Mouse (Mus musculus) hindbrain, embryonic 10.5 days (tissue): ENCODE data around the gene Grin3b. TPM values are rescaled to one million over a fixed set of nuclear protein-coding genes. Genes with fewer than 3 reads are reported as not detected.
A peak's percentile ranks its signal among the peaks of the same experiment; 100 is the strongest.

Experiments used
- DNase-seq: peaks from one replicate; pipeline ENCODE4 v3.0.0-alpha.2; 2017; ENCODE audit warnings: low spot score
- H3K27ac ChIP-seq: fragments of 300-500 bp; sonication (generic); 2 replicates; pipeline ENCODE4 v1.5.1; 2016; ENCODE audit warnings: mild to moderate bottlenecking, moderate library complexity
- H3K27me3 ChIP-seq: fragments of 300-500 bp; sonication (generic); 2 replicates; pipeline ENCODE4 v1.6.1; 2016; ENCODE audit warnings: mild to moderate bottlenecking; ENCODE audit not compliant: poor library complexity, insufficient read depth, severe bottlenecking
- H3K36me3 ChIP-seq: fragments of 300-500 bp; sonication (generic); 2 replicates; pipeline ENCODE4 v1.6.1; 2016; ENCODE audit warnings: mild to moderate bottlenecking, moderate library complexity
- H3K4me1 ChIP-seq: fragments of 300-500 bp; sonication (generic); replicated peaks from 2 replicates; pipeline ENCODE4 v1.6.1; 2016; ENCODE audit warnings: mild to moderate bottlenecking
- H3K4me3 ChIP-seq: fragments of 300-500 bp; sonication (generic); 2 replicates; pipeline ENCODE4 v1.5.1; 2016; ENCODE audit warnings: mild to moderate bottlenecking, moderate library complexity
- H3K9me3 ChIP-seq: fragments of 300-500 bp; sonication (generic); 2 replicates; pipeline ENCODE4 v1.6.1; 2016; ENCODE audit warnings: mild to moderate bottlenecking, moderate library complexity
- WGBS: fragments of 180-500 bp; shearing (Covaris S2); methylation state at CpG from one replicate; pipeline ENCODE4 v1.1.7; 2016; 5-methylcytosine and 5-hydroxymethylcytosine counted together
- polyA plus RNA-seq: library from polyadenylated mRNA; unstranded; fragments of >200 nt; fragmentation: Nextera tagmentation; extraction: Ambion mirVana; gene quantifications from 2 replicates; pipeline ENCODE4 v1.2.1, GENCODE M21; 2016

The Grin3b gene
- polyA plus RNA-seq, result 0.35 TPM in 2 replicates

DNA sequence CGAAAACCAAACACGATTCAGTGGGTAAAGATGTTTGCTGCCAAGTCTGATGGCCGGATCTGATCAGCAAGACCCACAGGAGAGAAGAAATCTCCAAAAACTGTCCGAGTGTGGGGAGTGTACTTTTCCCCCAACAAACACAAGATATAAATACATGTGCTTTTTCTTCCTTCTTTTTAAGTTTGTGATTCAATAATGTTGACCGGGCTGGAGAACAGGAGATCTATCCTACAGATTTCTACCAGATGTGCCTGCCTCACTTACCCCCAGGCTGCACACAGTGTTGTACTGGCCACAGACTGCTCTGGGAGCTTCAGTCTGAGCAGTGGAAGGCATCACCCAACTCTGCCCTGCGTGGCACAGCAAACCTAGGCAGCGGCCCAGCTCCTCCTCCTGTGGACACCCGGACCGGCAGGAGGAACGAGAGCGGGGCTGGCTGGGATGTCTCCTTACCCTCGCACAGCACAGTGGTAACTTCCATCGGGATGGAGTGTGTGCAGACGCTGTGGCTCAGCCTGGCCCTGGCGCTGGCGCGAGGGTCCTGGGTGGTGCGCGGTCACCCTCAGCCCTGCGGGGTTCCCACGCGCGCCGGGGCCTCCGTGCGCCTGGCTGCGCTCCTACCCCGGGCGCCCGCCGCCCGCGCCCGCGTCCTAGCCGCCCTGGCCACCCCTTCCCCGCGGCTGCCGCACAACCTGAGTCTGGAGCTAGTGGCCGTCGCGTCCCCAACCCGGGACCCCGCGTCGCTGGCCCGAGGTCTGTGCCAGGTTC lies at the start of gene Grin3b:
Grin3b (plus strand) TSS at position 301 of the 768 bp plus-strand sequence.
- H3K4me1 ChIP-seq, result peaks cover 10% of the 10 kb centered on the region
- no peak for DNase-seq
- peak within 1 kb of the TSS; percentile 46 for H3K4me3 ChIP-seq
- peak within 1 kb of the TSS; percentile 35; the same call in 1 of the 2 replicates for H3K27ac ChIP-seq
- 8% methylated on average over 47 of the region's 47 CpGs for WGBS
- H3K27me3 ChIP-seq, result peaks cover 66% of the 10 kb centered on the region
- H3K9me3 ChIP-seq, result no peaks in the 10 kb centered on the region
- H3K36me3 ChIP-seq, result peaks cover 50% of the 10 kb centered on the region

DNA sequence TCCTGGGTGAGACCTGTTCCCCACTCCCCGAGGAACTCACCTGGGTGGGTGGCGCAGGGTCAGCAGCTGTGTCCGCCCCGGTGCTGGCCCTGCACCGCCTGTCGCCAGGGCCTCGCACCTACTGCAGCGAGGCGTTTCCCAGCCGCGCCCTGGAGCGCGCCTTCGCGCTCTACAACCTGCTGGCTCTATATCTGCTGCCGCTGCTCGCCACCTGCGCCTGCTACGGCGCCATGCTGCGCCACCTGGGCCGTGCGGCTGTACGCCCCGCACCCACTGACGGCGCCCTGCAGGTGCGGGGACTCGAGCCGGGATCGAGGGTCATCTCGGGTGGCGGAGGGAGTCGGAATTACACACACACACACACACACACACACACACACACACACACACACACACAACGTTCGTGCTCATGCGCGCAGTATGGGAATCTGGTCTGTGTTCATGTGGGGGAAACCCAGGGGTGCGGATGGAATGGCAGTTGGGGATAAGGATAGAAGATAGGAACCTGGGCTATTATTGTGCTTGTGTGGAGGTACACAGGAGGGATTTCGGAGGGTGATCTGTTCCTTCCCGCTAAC lies 49.5 kb upstream of the Grin3b start, which contains the start of gene R3hdm4:
R3hdm4 (minus strand) TSS at position 251 of the 578 bp plus-strand sequence.
- WGBS, result 4% methylated on average over 41 of the region's 41 CpGs
- DNase-seq, result no peak
- H3K4me3 ChIP-seq, result peak within 1 kb of the TSS; percentile 44
- H3K27me3 ChIP-seq, result peaks cover 79% of the 10 kb centered on the region
- no peaks in the 10 kb centered on the region for H3K9me3 ChIP-seq
- peaks cover 62% of the 10 kb centered on the region for H3K4me1 ChIP-seq
- peak within 1 kb of the TSS; percentile 53 for H3K27ac ChIP-seq
- H3K36me3 ChIP-seq, result no peaks in the 10 kb centered on the region

DNA sequence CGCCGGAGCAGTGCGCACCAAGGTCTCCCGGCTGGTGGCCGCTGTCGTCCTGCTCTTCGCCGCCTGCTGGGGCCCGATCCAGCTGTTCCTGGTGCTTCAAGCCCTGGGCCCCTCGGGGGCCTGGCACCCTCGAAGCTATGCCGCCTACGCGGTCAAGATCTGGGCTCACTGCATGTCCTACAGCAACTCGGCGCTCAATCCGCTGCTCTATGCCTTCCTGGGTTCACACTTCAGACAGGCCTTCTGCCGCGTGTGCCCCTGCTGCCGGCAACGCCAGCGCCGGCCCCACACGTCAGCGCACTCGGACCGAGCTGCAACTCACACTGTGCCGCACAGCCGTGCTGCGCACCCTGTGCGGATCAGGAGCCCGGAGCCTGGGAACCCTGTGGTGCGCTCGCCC lies 48.9 kb upstream of the Grin3b start:
- Histone ChIP-seq H3K27me3 (peaks cover 84% of the 10 kb centered on the region), H3K9me3 (no peaks in the 10 kb centered on the region), H3K4me1 (peaks cover 62% of the 10 kb centered on the region), H3K27ac (no peak overlapping the region), H3K4me3 (peak overlapping the region; percentile 44), H3K36me3 (no peaks in the 10 kb centered on the region)
- WGBS, result 2% methylated on average over 34 of the region's 34 CpGs
- no peak for DNase-seq

DNA sequence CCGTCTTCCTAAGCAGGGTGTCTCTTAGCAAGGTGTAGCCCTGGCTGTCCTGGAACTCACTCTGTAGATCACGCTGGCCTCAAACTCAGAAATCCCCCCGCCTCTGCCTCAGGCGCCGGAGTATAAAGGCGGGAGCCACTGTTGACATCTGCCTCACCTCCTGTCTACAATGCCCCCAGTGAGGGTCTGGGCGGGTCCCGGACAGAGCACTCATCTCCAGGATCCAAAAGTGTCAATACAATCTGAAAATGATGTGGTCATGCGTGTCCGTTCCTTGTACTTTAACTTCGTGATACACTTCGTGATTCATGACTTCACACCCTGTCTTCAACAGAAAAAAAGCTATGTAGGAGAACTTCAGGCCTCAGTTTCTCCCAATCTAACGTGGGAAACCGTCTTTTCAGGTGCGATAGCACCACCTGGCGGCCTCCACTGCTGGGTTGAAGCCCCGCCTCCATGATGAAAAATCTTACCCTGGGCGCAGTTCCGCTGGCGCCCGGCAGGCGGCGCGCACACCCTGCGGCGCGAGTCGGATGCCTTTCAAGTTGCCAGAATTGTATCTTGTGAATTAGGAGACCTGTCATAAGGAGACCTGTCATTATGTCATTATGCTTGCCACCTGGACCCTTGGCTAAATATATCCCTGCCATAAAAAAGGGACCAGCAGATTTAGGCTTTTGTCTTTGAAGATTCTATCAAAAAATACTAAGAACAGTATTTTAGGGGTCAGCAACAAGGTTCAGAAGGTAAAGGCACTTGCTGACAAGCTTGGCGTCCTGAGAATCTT lies 45.3 kb upstream of the Grin3b start:
- DNase-seq, result peak; percentile 90
- H3K4me3 ChIP-seq, result peak overlapping the region; percentile 18; the same call in 1 of the 2 replicates
- no peaks in the 10 kb centered on the region for H3K9me3 ChIP-seq
- peaks cover under 1% of the 10 kb centered on the region; the same call in 1 of the 2 replicates for H3K36me3 ChIP-seq
- 10% methylated on average over 29 of the region's 29 CpGs for WGBS
- peaks cover 58% of the 10 kb centered on the region for H3K27me3 ChIP-seq
- peaks cover 65% of the 10 kb centered on the region for H3K4me1 ChIP-seq
- H3K27ac ChIP-seq, result no peak overlapping the region

DNA sequence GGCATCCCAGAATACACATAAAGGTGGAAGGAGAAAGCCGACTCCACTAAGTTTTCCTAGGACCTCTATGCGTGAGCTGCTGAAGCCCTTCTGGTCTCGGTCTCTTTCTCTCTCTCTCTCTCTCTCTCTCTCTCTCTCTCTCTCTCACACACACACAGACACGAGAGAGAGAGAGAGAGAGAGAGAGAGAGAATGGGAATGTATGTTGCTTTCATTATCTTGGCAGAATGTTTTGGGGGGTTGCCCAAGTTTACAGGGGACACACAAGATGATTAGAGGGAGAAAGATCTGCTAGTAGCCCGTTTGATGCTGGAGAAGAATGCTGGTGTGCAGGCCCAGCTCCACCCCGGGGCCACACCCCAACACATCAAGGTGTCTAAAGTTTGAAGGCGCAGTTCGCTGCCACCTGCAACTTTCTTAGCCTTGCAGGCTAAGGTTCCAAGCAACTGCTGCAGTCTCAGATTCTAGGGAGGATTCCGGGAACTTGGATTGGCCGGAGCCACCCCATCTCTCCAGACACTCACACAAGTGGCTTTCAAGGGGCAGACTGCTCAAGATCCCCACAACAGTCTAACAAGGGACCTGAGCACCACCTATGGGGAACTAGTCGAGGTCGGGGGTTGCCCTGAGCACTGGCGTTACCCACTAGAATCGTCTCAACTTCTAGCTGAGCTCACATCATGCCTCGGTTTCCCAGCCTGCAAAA lies 44.6 kb upstream of the Grin3b start:
- Histone ChIP-seq H3K36me3 (peaks cover 8% of the 10 kb centered on the region), H3K27ac (peak overlapping the region; percentile 96), H3K4me1 (peaks cover 65% of the 10 kb centered on the region), H3K4me3 (peak overlapping the region; percentile 95), H3K9me3 (no peaks in the 10 kb centered on the region), H3K27me3 (peaks cover 58% of the 10 kb centered on the region)
- WGBS, result 14% methylated on average over 15 of the region's 15 CpGs
- DNase-seq, result no peak

DNA sequence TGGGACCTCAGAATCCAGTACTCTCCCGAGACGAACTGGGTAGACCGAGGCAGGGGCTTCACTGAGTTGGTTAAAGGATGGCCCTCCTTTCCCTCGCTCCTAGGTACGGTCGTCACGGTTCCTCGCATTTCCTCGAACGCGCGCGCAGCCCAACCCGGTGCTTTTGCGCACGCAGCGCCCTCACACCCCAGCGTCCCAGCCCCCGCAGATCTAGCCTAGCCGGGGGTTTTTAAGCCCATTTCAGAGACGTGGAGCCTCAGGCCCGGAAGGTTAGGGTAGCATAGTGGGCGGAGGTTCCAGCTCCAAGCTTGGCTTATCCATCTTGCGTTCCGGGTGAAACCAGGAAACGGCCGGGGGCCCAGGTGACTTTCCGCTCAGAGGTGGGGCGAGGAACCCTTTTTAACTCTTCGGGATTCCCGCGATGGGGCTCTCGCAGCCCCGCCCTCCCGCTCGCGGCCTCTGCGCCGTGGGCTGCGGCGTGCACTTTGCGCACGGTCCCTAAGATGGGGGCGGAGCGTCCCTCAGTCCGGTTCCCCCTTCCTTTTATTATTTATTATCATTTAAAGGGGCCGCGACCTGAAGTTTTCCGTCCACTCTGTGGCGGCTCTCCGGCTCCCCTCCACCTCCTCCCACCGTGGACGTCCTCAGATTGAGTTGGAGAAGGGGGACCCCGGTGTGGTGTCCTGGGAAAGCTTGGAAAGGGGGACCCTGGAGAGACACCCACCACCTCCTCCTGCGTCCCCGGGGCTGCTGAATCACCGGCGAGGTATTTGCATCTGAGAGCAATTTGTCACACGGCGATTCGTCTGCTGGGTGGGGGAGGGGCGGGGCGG lies 43.8 kb upstream of the Grin3b start, which contains the start of gene Arid3a:
Arid3a (plus strand) TSS at position 553 of the 833 bp plus-strand sequence.
- Histone ChIP-seq H3K4me3 (peak within 1 kb of the TSS; percentile 95), H3K27ac (peak within 1 kb of the TSS; percentile 96), H3K36me3 (peaks cover 16% of the 10 kb centered on the region), H3K27me3 (peaks cover 58% of the 10 kb centered on the region), H3K4me1 (peaks cover 65% of the 10 kb centered on the region), H3K9me3 (no peaks in the 10 kb centered on the region)
- peak; percentile 90 for DNase-seq
- WGBS, result under 1% methylated on average over 63 of the region's 63 CpGs

DNA sequence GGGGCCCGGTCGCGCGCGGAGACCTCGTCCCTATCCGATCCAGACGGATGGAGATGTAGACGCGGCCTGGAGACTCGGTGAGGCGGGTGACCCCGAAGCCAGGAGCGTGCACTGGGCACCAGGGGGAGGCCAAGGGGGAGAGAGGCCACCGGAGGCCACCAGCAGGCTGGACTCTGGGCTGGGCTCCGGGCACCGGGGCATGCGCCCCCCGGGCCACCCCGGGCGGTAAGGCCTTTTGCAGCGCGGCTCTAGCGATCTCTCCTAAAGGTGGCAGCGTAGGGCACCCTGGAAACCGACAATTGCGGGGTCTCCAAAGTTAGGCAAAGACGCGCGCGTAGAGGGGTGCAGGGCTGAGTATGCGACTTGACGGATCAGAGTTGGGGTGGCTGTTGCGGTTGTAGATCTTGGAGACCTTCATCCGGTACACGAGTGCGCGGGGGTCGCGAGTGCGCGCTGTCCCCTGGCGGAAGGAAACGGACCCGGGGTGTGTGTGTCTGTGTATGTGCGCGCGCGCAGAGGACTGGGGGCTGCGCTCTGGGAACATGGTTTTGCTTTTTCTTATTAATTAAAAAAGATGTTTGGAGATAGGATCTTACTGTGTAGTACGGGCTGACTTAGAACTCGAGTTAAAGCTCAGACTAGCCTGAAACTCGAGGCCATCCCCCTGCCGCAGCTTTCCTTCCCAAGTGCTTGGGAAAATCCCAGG lies 43.0 kb upstream of the Grin3b start:
- DNase-seq, result no peak
- Histone ChIP-seq H3K27me3 (peaks cover 58% of the 10 kb centered on the region), H3K36me3 (peaks cover 24% of the 10 kb centered on the region), H3K9me3 (no peaks in the 10 kb centered on the region), H3K27ac (peak overlapping the region; percentile 96), H3K4me1 (peaks cover 71% of the 10 kb centered on the region), H3K4me3 (peak overlapping the region; percentile 95)
- under 1% methylated on average over 54 of the region's 54 CpGs for WGBS

DNA sequence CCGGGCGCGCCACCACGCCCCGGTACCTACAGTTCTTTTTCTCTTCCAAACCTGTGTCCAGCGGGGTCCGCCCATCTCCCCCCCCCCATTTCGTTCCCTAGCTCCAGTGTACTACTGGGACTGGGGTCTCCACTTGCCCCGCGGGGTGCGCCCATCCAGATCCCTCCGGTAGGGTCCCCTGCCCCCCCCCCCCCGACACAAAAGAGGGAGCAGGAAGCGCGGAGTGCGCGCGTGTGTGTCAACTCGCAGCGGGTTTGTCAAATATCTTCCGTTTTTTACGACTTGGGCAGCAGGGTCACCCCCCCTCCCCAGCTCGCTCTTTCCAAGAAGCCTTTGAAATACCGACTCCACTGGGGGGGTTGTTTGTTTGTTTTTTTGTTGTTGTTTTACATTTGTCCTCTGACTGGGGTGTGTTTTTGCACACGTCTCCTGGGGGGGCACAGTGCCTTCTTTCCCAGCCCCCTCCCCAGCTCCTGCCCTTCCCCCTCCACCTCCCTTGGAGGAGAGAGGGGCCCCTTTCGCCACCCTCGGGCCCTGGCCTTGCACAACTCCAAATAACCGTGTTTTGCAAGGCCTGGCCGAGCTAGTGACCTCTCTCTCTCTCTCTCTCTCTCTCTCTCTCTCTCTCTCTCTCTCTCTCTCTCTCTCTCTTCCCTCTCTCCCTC lies 42.4 kb upstream of the Grin3b start:
- Histone ChIP-seq H3K36me3 (peaks cover 30% of the 10 kb centered on the region), H3K4me1 (peaks cover 77% of the 10 kb centered on the region), H3K9me3 (no peaks in the 10 kb centered on the region), H3K4me3 (peak overlapping the region; percentile 95), H3K27ac (peak overlapping the region; percentile 96), H3K27me3 (peaks cover 58% of the 10 kb centered on the region)
- DNase-seq, result peak; percentile 66
- WGBS, result under 1% methylated on average over 29 of the region's 29 CpGs

DNA sequence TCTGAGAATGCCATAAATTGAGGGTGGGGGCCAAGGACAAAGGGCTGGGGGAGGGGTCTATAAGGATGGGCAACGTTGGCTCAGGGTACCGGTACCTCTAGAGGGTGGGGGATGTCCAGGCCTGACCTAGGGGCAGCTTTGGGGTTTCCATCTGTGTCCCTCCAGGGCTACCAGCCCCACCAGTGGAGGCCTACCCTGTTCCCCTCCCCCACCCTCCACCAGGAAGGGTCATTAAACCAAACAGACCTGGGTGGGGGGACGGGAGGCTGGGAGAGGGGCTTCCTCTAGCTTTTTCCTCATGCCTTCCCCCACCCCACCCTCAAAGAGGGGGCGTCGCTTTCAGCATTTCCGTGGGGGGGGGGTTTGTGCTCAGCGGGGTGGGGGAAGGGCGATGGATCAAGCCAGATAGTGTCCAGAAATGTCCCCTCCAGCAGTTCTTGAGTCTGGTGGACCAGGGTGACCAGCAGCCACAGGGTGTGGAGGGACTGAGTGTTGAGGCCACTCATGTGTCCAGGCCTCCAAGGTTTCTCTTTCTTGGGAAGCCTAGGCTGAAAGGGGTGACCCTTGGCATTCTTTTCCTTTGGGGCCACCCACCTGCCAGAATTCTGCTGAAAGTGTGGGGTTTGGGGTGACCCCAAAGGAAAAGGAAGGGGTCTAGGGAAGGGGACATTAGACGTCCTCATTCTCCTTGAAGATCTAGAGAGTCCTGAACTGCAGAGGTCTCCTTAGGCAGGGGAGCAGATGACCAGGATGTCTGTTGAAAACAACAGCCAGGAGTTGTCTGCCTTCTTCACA lies 41.4 kb upstream of the Grin3b start:
- Histone ChIP-seq H3K4me3 (peak overlapping the region; percentile 95), H3K9me3 (no peaks in the 10 kb centered on the region), H3K36me3 (peaks cover 38% of the 10 kb centered on the region), H3K4me1 (peaks cover 87% of the 10 kb centered on the region), H3K27me3 (peaks cover 58% of the 10 kb centered on the region), H3K27ac (peak overlapping the region; percentile 96)
- no peak for DNase-seq
- WGBS, result 23% methylated on average over 9 of the region's 9 CpGs
